Mouse (Mus musculus) CD4-positive, CD25-positive, alpha-beta regulatory T cell, adult 4 months (primary cell): ENCODE results near the gene Cacng1. TPM values are rescaled to one million over a fixed set of nuclear protein-coding genes. Genes with fewer than 3 reads are reported as not detected.

Experiments used
- polyA plus RNA-seq, 2 experiments: library from polyadenylated mRNA; unstranded; fragments of 100-300 nt; shearing (Covaris generic); gene quantifications; one replicate each; pipeline ENCODE4 v1.2.1; 2017

The Cacng1 gene
- polyA plus RNA-seq, 2 experiments from 2014 or later: not detected

Other genes with a start within 250 kb of the Cacng1 start
- 100 to 1,000 TPM; 119 to 141 TPM for gene Pitpnc1, start 245.8 kb downstream of the Cacng1 start, polyA plus RNA-seq
- gene Psmd12, start 237.0 kb downstream of the Cacng1 start, polyA plus RNA-seq: 100 to 1,000 TPM; 106 to 112 TPM
- gene Helz, start 168.6 kb downstream of the Cacng1 start, polyA plus RNA-seq: 10 to 100 TPM; 27.8 to 35.7 TPM
- not detected for gene Cacng4, start 78.0 kb upstream of the Cacng1 start, polyA plus RNA-seq
- not detected for gene Cacng5, start 198.5 kb upstream of the Cacng1 start, polyA plus RNA-seq